Mouse (Mus musculus): ENCODE measurements around the gene Pyy.

- TF ChIP-seq CTCF (IDR thresholded peaks at IDR 0.05) (peak; percentile 83), EP300 (IDR thresholded peaks at IDR 0.05) (no peak)
These were observed 32.9 kb upstream of the Pyy start for GRCm38 (mm10) chr11:102140508-102140907.

Measured in lung, postnatal 0 days (tissue).